1 mouse cellular context compared by ENCODE assay signal in genomic region chr16:50600665-50601064, GRCm38 (mm10).
TF ChIP-seq lines count a peak whose summit lies in the region.

No protein-coding gene starts in this region.

TF ChIP-seq in MEL, 35 proteins besides CTCF, POLR2A, EP300 and RAD21 (continued from another document):
- no peak for TF ChIP-seq POLR2AphosphoS2 (IDR thresholded peaks at IDR 0.05; ENCODE audit: low read length)
- TF ChIP-seq USF1 (IDR thresholded peaks at IDR 0.05; ENCODE audit: low read depth, low read length): no peak
- TF ChIP-seq TAL1 (IDR thresholded peaks at IDR 0.05; ENCODE audit: low read length): peak; percentile 55
- no peak for TF ChIP-seq MAFK (IDR thresholded peaks at IDR 0.05; ENCODE audit: borderline replicate concordance, low read depth, low read length)
- TF ChIP-seq BHLHE40 (IDR thresholded peaks at IDR 0.05; ENCODE audit: borderline replicate concordance, low read depth, low read length): no peak
- TF ChIP-seq RCOR1 (IDR thresholded peaks at IDR 0.05; ENCODE audit: low read depth, low read length): no peak
- TF ChIP-seq SIN3A (IDR thresholded peaks at IDR 0.05; ENCODE audit: low read length): no peak
- no peak for TF ChIP-seq NELFE (IDR thresholded peaks at IDR 0.05; ENCODE audit: low read depth, low read length)
- TF ChIP-seq MXI1 (IDR thresholded peaks at IDR 0.05; ENCODE audit: low read depth, low read length): no peak
- TF ChIP-seq ELF1 (IDR thresholded peaks at IDR 0.05; ENCODE audit: low read depth, low read length): no peak
